Mouse (Mus musculus): ENCODE measurements at regions not wholly inside any gene's neighbourhood (a gene's known extent, or its start where the extent isn't known, plus 50 kb on each side); places are given as distances from the start of the nearest gene placed in this dataset.

DNA sequence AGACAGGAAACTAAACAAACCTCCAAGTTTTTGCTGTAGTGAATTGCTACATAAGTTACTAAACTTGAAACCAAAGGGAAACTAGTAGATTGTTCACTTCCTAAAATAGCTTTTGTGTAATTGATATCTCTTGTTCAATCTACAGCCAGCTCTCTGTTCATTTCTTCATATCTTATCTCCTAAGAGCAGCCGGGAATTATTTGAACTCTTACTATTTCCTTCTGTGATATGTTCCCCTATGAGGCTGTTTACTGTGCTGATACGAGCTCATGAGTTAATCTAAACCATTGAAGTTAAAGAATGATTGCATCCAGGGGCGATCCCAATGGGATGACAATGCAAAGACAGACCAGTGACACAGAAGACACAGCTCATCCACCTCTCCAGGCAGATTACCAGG lies 140.7 kb downstream of the Cd55b start:
- 78% methylated on average over 3 of the region's 3 CpGs for WGBS
- H3K9me3 ChIP-seq (replicated peaks; ENCODE audit: control insufficient read depth, low read length) = no peaks in the 10 kb centered on the region
- H3K36me3 ChIP-seq (replicated peaks; ENCODE audit: control insufficient read depth, insufficient read depth, low read depth, low read length) = no peaks in the 10 kb centered on the region
- H3K27me3 ChIP-seq (ENCODE audit: control insufficient read depth, insufficient read depth, low read length) = no peaks in the 10 kb centered on the region
- H3K4me3 ChIP-seq (ENCODE audit: low read depth, low read length) = no peak overlapping the region
- no peaks in the 10 kb centered on the region for H3K4me1 ChIP-seq (ENCODE audit: control insufficient read depth, insufficient read depth, low read length)
- H3K4me2 ChIP-seq (ENCODE audit: low read depth, low read length) = no peak overlapping the region
- H3K9ac ChIP-seq (replicated peaks; ENCODE audit: low read length) = no peak overlapping the region
- no peak for ATAC-seq (replicated peaks; ENCODE audit: insufficient number of reproducible peaks, low FRiP score, low TSS enrichment, low read depth)
- no peak overlapping the region for H3K27ac ChIP-seq (replicated peaks; ENCODE audit: low read depth, low read length)
- no peak for DNase-seq (ENCODE audit: low spot score)

DNA sequence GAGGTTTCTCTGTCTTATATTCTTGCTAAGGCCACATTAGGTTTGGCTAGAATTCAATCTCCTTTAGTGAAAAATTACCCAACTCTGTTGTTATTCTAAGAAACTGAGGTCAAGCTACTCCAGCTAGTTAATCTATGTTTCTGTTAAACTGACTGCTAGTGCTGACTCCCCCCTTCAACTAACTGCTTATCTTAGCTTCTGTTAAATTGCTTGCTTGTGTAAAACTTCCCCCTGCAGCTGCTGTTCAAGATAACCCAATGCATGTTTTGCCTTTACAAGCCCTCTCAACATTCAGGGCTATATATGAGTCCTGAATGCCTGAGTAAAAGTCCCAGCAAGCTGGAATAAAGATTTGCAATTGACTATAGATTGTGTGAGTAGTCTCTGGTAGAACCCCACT lies 143.6 kb downstream of the Cd55b start:
- Histone ChIP-seq H3K9me3 (replicated peaks; ENCODE audit: control insufficient read depth, low read length) (no peaks in the 10 kb centered on the region), H3K9ac (replicated peaks; ENCODE audit: low read length) (no peak overlapping the region), H3K36me3 (replicated peaks; ENCODE audit: control insufficient read depth, insufficient read depth, low read depth, low read length) (no peaks in the 10 kb centered on the region), H3K4me2 (ENCODE audit: low read depth, low read length) (no peak overlapping the region), H3K27ac (replicated peaks; ENCODE audit: low read depth, low read length) (no peak overlapping the region), H3K27me3 (ENCODE audit: control insufficient read depth, insufficient read depth, low read length) (no peaks in the 10 kb centered on the region), H3K4me3 (ENCODE audit: low read depth, low read length) (no peak overlapping the region), H3K4me1 (ENCODE audit: control insufficient read depth, insufficient read depth, low read length) (no peaks in the 10 kb centered on the region)
- no peak for DNase-seq (ENCODE audit: low spot score)
- ATAC-seq (replicated peaks; ENCODE audit: insufficient number of reproducible peaks, low FRiP score, low TSS enrichment, low read depth) = no peak

DNA sequence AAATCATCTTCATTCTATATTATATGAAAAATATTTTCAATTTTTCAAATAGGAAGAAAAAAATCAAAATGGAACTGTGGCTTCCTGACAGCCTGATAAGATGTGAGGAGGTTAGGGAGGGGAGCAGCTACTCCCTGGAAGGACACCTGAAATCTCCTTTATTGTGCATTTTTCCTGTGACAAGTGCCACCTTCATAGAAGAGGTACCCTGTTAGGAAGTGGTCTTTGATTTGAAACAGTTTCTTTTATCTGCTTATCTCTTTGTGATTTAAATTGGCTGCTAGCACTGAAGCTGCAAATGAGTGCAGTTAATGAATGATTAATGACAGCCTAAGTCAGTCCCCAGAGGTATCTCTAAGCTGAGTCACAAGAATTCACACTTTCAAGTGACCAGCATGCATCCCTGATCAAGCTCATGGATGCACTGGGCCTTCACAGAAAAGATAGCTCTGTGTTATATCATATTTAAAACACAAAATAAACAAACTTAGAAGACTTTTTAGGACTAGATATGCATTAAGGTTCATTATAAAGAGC lies 144.7 kb downstream of the Cd55b start:
- DNase-seq (ENCODE audit: low spot score) = no peak
- H3K36me3 ChIP-seq (replicated peaks; ENCODE audit: control insufficient read depth, insufficient read depth, low read depth, low read length) = no peaks in the 10 kb centered on the region

DNA sequence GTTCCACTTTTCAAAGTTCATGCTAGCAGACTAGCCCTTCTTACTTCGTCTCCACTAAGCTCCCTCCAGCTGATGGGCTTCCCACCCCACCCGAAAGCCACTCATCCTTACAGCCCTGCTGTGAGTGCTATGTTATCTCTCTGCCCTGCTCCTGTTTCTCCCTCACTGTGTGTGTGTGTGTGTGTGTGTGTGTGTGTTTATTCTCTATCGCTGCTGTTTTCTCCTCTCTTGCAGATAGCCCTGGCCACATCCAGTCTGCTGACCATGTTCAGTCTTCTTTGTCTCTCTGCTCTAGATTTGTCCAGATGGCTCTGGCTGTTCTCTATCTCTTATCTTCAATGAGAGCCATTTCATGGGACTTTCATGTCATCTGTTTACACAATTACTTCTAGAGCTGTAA lies 145.9 kb downstream of the Cd55b start:
- ATAC-seq (replicated peaks; ENCODE audit: insufficient number of reproducible peaks, low FRiP score, low TSS enrichment, low read depth) (no peak), DNase-seq (ENCODE audit: low spot score) (no peak)
- no peak overlapping the region for H3K27ac ChIP-seq (replicated peaks; ENCODE audit: low read depth, low read length)
- no peaks in the 10 kb centered on the region for H3K4me1 ChIP-seq (ENCODE audit: control insufficient read depth, insufficient read depth, low read length)
- no peak overlapping the region for H3K4me3 ChIP-seq (ENCODE audit: low read depth, low read length)
- no peaks in the 10 kb centered on the region for H3K36me3 ChIP-seq (replicated peaks; ENCODE audit: control insufficient read depth, insufficient read depth, low read depth, low read length)
- H3K9ac ChIP-seq (replicated peaks; ENCODE audit: low read length) = no peak overlapping the region
- 78% methylated on average over 3 of the region's 3 CpGs for WGBS
- no peak overlapping the region for H3K4me2 ChIP-seq (ENCODE audit: low read depth, low read length)
- no peaks in the 10 kb centered on the region for H3K27me3 ChIP-seq (ENCODE audit: control insufficient read depth, insufficient read depth, low read length)
- H3K9me3 ChIP-seq (replicated peaks; ENCODE audit: control insufficient read depth, low read length) = no peaks in the 10 kb centered on the region

More for the DNA sequence above, 144.7 kb downstream of the Cd55b start:
- Histone ChIP-seq H3K4me3 (ENCODE audit: low read depth, low read length) (no peak overlapping the region), H3K27ac (replicated peaks; ENCODE audit: low read depth, low read length) (no peak overlapping the region), H3K9me3 (replicated peaks; ENCODE audit: control insufficient read depth, low read length) (no peaks in the 10 kb centered on the region), H3K9ac (replicated peaks; ENCODE audit: low read length) (no peak overlapping the region), H3K27me3 (ENCODE audit: control insufficient read depth, insufficient read depth, low read length) (no peaks in the 10 kb centered on the region), H3K4me2 (ENCODE audit: low read depth, low read length) (no peak overlapping the region), H3K4me1 (ENCODE audit: control insufficient read depth, insufficient read depth, low read length) (no peaks in the 10 kb centered on the region)
- no peak for ATAC-seq (replicated peaks; ENCODE audit: insufficient number of reproducible peaks, low FRiP score, low TSS enrichment, low read depth)

DNA sequence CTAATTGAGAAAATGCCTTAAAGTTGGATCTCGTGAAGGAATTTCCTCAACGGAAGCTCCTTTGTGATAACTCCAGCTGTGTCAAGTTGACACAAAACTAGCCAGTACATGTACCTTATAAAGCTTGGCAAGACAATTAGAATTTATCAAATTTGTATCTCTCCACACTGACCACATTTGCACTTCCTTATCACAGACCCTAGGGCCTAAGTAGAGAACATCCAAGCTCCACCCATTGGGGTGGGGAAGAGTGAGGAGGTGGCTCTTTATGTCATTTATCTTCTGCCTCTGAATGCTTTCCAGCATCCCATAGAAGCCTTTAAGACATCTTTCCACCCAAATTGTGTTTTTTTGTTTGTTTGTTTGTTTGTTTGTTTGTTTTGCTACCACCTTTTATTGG lies 146.8 kb downstream of the Cd55b start:
- Histone ChIP-seq H3K9ac (replicated peaks; ENCODE audit: low read length) (no peak overlapping the region), H3K27me3 (ENCODE audit: control insufficient read depth, insufficient read depth, low read length) (no peaks in the 10 kb centered on the region), H3K36me3 (replicated peaks; ENCODE audit: control insufficient read depth, insufficient read depth, low read depth, low read length) (no peaks in the 10 kb centered on the region), H3K27ac (replicated peaks; ENCODE audit: low read depth, low read length) (no peak overlapping the region), H3K4me2 (ENCODE audit: low read depth, low read length) (no peak overlapping the region), H3K9me3 (replicated peaks; ENCODE audit: control insufficient read depth, low read length) (no peaks in the 10 kb centered on the region), H3K4me3 (ENCODE audit: low read depth, low read length) (no peak overlapping the region), H3K4me1 (ENCODE audit: control insufficient read depth, insufficient read depth, low read length) (no peaks in the 10 kb centered on the region)
- ATAC-seq (replicated peaks; ENCODE audit: insufficient number of reproducible peaks, low FRiP score, low TSS enrichment, low read depth) (no peak), DNase-seq (ENCODE audit: low spot score) (no peak)
- 74% methylated on average over 2 of the region's 2 CpGs for WGBS

DNA sequence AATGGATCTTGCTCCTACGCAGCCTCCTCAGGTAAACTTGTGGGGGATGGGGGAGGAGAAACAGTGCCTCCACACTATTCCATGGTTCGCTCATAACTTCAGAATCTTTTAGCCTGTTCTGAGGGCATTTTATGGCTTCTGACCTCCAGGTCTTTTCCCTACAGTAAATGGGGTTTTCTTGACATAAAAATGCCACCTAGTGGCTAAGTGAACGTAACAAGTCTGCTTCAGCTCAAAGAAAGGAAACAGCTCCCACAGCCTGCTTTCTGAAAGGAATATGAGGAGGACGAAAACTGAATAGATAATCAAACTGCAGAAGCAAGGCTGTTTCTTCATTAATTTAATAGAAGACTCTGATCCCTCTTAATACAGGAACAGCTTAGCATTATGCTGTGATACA lies 148.3 kb downstream of the Cd55b start:
- Histone ChIP-seq H3K9ac (replicated peaks; ENCODE audit: low read length) (no peak overlapping the region), H3K27ac (replicated peaks; ENCODE audit: low read depth, low read length) (no peak overlapping the region), H3K9me3 (replicated peaks; ENCODE audit: control insufficient read depth, low read length) (no peaks in the 10 kb centered on the region), H3K27me3 (ENCODE audit: control insufficient read depth, insufficient read depth, low read length) (no peaks in the 10 kb centered on the region), H3K4me3 (ENCODE audit: low read depth, low read length) (no peak overlapping the region), H3K4me2 (ENCODE audit: low read depth, low read length) (no peak overlapping the region), H3K4me1 (ENCODE audit: control insufficient read depth, insufficient read depth, low read length) (no peaks in the 10 kb centered on the region), H3K36me3 (replicated peaks; ENCODE audit: control insufficient read depth, insufficient read depth, low read depth, low read length) (no peaks in the 10 kb centered on the region)
- WGBS = 51% methylated on average over 4 of the region's 4 CpGs
- ATAC-seq (replicated peaks; ENCODE audit: insufficient number of reproducible peaks, low FRiP score, low TSS enrichment, low read depth) (no peak), DNase-seq (ENCODE audit: low spot score) (peak; percentile 49)

DNA sequence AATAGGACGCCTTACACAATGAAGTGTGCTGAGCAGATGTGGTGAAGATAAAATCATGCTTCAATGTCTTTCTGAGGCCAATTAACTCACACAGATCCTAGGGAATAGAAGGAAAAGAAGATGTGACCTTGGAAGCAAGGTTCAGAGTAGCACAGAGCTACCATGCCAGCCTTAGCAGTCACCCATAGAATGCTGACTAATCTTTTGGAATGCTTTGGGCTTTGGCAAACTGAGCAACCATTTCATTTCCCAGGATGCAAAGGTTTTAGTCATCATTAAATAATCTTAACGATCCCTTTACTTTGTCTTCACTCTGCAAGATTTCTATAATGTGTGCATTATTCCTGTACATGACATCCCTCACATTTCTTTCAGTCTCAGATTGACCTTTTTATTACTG lies 152.4 kb downstream of the Cd55b start:
- WGBS = 77% methylated on average over 2 of the region's 2 CpGs
- H3K9me3 ChIP-seq (replicated peaks; ENCODE audit: control insufficient read depth, low read length) = no peaks in the 10 kb centered on the region

More for the DNA sequence above, 152.4 kb downstream of the Cd55b start:
- H3K9ac ChIP-seq (replicated peaks; ENCODE audit: low read length) = no peak overlapping the region
- H3K4me1 ChIP-seq (ENCODE audit: control insufficient read depth, insufficient read depth, low read length) = no peaks in the 10 kb centered on the region
- no peaks in the 10 kb centered on the region for H3K27me3 ChIP-seq (ENCODE audit: control insufficient read depth, insufficient read depth, low read length)
- no peaks in the 10 kb centered on the region for H3K36me3 ChIP-seq (replicated peaks; ENCODE audit: control insufficient read depth, insufficient read depth, low read depth, low read length)
- no peak for DNase-seq (ENCODE audit: low spot score)
- ATAC-seq (replicated peaks; ENCODE audit: insufficient number of reproducible peaks, low FRiP score, low TSS enrichment, low read depth) = no peak
- no peak overlapping the region for H3K4me3 ChIP-seq (ENCODE audit: low read depth, low read length)
- no peak overlapping the region for H3K4me2 ChIP-seq (ENCODE audit: low read depth, low read length)
- no peak overlapping the region for H3K27ac ChIP-seq (replicated peaks; ENCODE audit: low read depth, low read length)
